30 mouse cellular contexts compared by ENCODE assay signal in the genomic region with DNA sequence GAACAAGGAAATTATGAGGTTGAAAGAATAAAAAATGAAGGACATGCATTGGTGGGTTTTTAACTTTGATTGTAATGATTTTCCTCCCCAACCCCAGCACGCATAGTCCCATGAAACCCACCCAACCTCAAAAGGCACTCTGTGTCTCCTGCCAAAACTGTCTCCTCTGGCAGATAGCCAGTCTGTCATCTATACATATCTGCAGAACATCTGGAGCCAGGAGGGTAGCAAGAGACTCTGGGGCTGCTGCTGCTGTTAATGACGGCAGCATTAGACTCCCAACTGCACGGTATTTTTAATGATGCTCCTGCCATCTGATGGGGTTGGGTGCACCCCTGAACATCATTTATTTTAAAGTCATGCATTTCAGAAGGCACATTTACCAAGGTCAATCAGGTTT. TPM values are rescaled to one million over a fixed set of nuclear protein-coding genes. Genes with fewer than 3 reads are reported as not detected.
"Had no signal": no experiment of that assay in that cellular context is flagged by ENCODE, and none has a peak within 500 bp of the region (broad histone marks: within the 10 kb centered on the region; RNA-seq: fewer than 3 reads in every experiment).

No protein-coding gene starts in this region.

- DNase-seq: left cerebral cortex, postnatal 4 days; liver; liver, embryonic 13.5 days; liver, postnatal 0 days; lung, adult 18-20 months; lung, postnatal 10 days; lung, postnatal 14 days; lung, postnatal 4 days; midbrain, embryonic 14.5 days had no signal

- H3K4me2 ChIP-seq: limb, embryonic 12.5 days; limb, embryonic 13.5 days; limb, embryonic 15.5 days; liver, embryonic 11.5 days; liver, embryonic 12.5 days; liver, embryonic 13.5 days; liver, embryonic 15.5 days; midbrain, embryonic 11.5 days; midbrain, embryonic 12.5 days; midbrain, embryonic 13.5 days; midbrain, embryonic 15.5 days; neural tube, embryonic 12.5 days had no signal

- H3K9me3 ChIP-seq: limb, embryonic 10.5 days; limb, embryonic 12.5 days; limb, embryonic 13.5 days; limb, embryonic 15.5 days; liver, embryonic 12.5 days; liver, embryonic 13.5 days; liver, embryonic 15.5 days; megakaryocyte, embryonic 14.5 days; midbrain, embryonic 10.5 days; midbrain, embryonic 12.5 days; midbrain, embryonic 13.5 days; midbrain, embryonic 15.5 days; neural tube, embryonic 12.5 days had no signal

- H3K27ac ChIP-seq: left cerebral cortex, adult 2 months; limb, embryonic 10.5 days; limb, embryonic 12.5 days; limb, embryonic 13.5 days; limb, embryonic 15.5 days; liver, embryonic 12.5 days; liver, embryonic 13.5 days; liver, embryonic 14.5 days; liver, embryonic 15.5 days; macrophage; midbrain, embryonic 10.5 days; midbrain, embryonic 12.5 days; midbrain, embryonic 13.5 days; midbrain, embryonic 15.5 days; neural tube, embryonic 12.5 days had no signal

- ATAC-seq: liver, embryonic 12.5 days; liver, postnatal 0 days; lung, postnatal 0 days; midbrain, embryonic 13.5 days; midbrain, embryonic 15.5 days; midbrain, embryonic 16.5 days had no signal

- H3K9ac ChIP-seq: limb, embryonic 12.5 days; limb, embryonic 13.5 days; limb, embryonic 15.5 days; liver, embryonic 12.5 days; liver, embryonic 13.5 days; liver, embryonic 14.5 days; liver, embryonic 15.5 days; liver, postnatal 0 days; midbrain, embryonic 12.5 days; midbrain, embryonic 13.5 days; midbrain, embryonic 15.5 days; neural tube, embryonic 12.5 days had no signal

- H3K4me3 ChIP-seq: left cerebral cortex, adult 2 months; limb, embryonic 10.5 days; limb, embryonic 12.5 days; limb, embryonic 13.5 days; limb, embryonic 15.5 days; liver, embryonic 12.5 days; liver, embryonic 13.5 days; liver, embryonic 15.5 days; megakaryocyte, embryonic 14.5 days; midbrain, embryonic 10.5 days; midbrain, embryonic 12.5 days; midbrain, embryonic 13.5 days; midbrain, embryonic 15.5 days; myocyte; neural tube, embryonic 12.5 days had no signal

- H3K27me3 ChIP-seq: limb, embryonic 12.5 days; limb, embryonic 15.5 days; liver, embryonic 12.5 days; liver, embryonic 13.5 days; liver, embryonic 15.5 days; midbrain, embryonic 12.5 days; midbrain, embryonic 13.5 days; midbrain, embryonic 15.5 days; neural tube, embryonic 12.5 days had no signal

- H3K36me3 ChIP-seq: limb, embryonic 10.5 days; limb, embryonic 12.5 days; limb, embryonic 13.5 days; limb, embryonic 15.5 days; liver, embryonic 12.5 days; liver, embryonic 13.5 days; liver, embryonic 15.5 days; midbrain, embryonic 10.5 days; midbrain, embryonic 12.5 days; midbrain, embryonic 13.5 days; midbrain, embryonic 15.5 days; neural tube, embryonic 12.5 days had no signal

- H3K4me1 ChIP-seq: limb, embryonic 10.5 days; limb, embryonic 12.5 days; limb, embryonic 13.5 days; limb, embryonic 15.5 days; liver, embryonic 12.5 days; liver, embryonic 13.5 days; liver, embryonic 15.5 days; neural tube, embryonic 12.5 days had no signal

RNA-seq across cellular contexts. Expression of a gene that starts 59.7 kb away (rescaled TPM):
- polyA plus RNA-seq: liver, adult 2 months had no signal
